Mouse (Mus musculus): ENCODE data around the gene Pik3r5.

- no peak for TF ChIP-seq CTCF (conservative IDR thresholded peaks at IDR 0.05; ENCODE audit: low read length)
- no peak for TF ChIP-seq POU5F1 (IDR thresholded peaks at IDR 0.05; ENCODE audit: borderline replicate concordance, low read length)
- peak; percentile 60 for TF ChIP-seq NANOG (IDR thresholded peaks at IDR 0.05; ENCODE audit: borderline replicate concordance, low read length)
Observed at GRCm38 (mm10) chr11:68387971-68388654, 43.8 kb upstream of the Pik3r5 start.
